Mouse (Mus musculus) MEL (cell line): Measurements from ENCODE around the gene Olfr56.

Experiments
- BHLHE40 ChIP-seq: IDR thresholded peaks from 2 replicates; pipeline ENCODE4 v1.6.1; 2012; ENCODE audit warnings: low read depth, mild to moderate bottlenecking, inconsistent platforms, low read length, improper control_type of control experiment, borderline replicate concordance
- CHD1 ChIP-seq: IDR thresholded peaks from 2 replicates; pipeline ENCODE4 v1.6.1; 2012; ENCODE audit warnings: low read depth, mild to moderate bottlenecking, inconsistent platforms, low read length, improper control_type of control experiment
- CHD2 ChIP-seq: IDR thresholded peaks from 2 replicates; pipeline ENCODE4 v1.6.1; 2011; ENCODE audit warnings: low read length, improper control_type of control experiment
- CTCF ChIP-seq, 3 experiments: IDR thresholded peaks in 2 of 3; conservative IDR thresholded peaks in 1 of 3; 2 replicates each; pipeline ENCODE4 v1.5.1; 2011 to 2012; ENCODE audit warnings: low read length in 3 of 3, low read depth in 2 of 3, mild to moderate bottlenecking in 2 of 3, improper control_type of control experiment in 1 of 3, inconsistent platforms in 1 of 3, mixed read lengths in 1 of 3, moderate library complexity in 1 of 3; ENCODE audit not compliant: control insufficient read depth in 1 of 3, insufficient read depth in 1 of 3, poor library complexity in 1 of 3, severe bottlenecking in 1 of 3
- ELF1 ChIP-seq: IDR thresholded peaks from 2 replicates; pipeline ENCODE4 v1.6.1; 2014; ENCODE audit warnings: low read depth, mild to moderate bottlenecking, inconsistent platforms, low read length, improper control_type of control experiment, moderate library complexity
- EP300 ChIP-seq, 2 experiments: IDR thresholded peaks; 2 replicates each; pipeline ENCODE4 v1.6.1; 2011; ENCODE audit warnings: improper control_type of control experiment in 2 of 2, low read length in 2 of 2, low read depth in 1 of 2, mild to moderate bottlenecking in 1 of 2
- MYB ChIP-seq: IDR thresholded peaks from 2 replicates; pipeline ENCODE4 v1.6.1; 2011; ENCODE audit warnings: mild to moderate bottlenecking, low read depth, low read length, improper control_type of control experiment
- NRF1 ChIP-seq: IDR thresholded peaks from 2 replicates; pipeline ENCODE4 v1.6.1; 2014; ENCODE audit warnings: low read depth, mild to moderate bottlenecking, inconsistent platforms, low read length, improper control_type of control experiment, moderate library complexity; ENCODE audit not compliant: poor library complexity, insufficient read depth, severe bottlenecking
- POLR2A ChIP-seq, 2 experiments: IDR thresholded peaks; 2 replicates each; pipeline ENCODE4 v1.6.1; 2011 to 2012; ENCODE audit warnings: low read length in 2 of 2, mild to moderate bottlenecking in 2 of 2, control low read depth in 1 of 2, improper control_type of control experiment in 1 of 2, low read depth in 1 of 2, moderate library complexity in 1 of 2; ENCODE audit not compliant: control insufficient read depth in 1 of 2, insufficient read depth in 1 of 2, poor library complexity in 1 of 2
- TBP ChIP-seq: IDR thresholded peaks from 2 replicates; pipeline ENCODE4 v1.8.0; 2011; ENCODE audit warnings: low read depth, low read length, improper control_type of control experiment
- USF2 ChIP-seq, 2 experiments: IDR thresholded peaks; 2 replicates each; pipeline ENCODE4 v1.6.1; 2011 to 2012; ENCODE audit warnings: improper control_type of control experiment in 2 of 2, low read length in 2 of 2, borderline replicate concordance in 1 of 2, inconsistent platforms in 1 of 2, low read depth in 1 of 2, mild to moderate bottlenecking in 1 of 2; ENCODE audit not compliant: insufficient read depth in 1 of 2
- ZC3H11A ChIP-seq: IDR thresholded peaks from 2 replicates; pipeline ENCODE4 v1.6.1; 2012; ENCODE audit warnings: low read depth, mild to moderate bottlenecking, inconsistent platforms, low read length, improper control_type of control experiment
- ZKSCAN1 ChIP-seq: IDR thresholded peaks from 2 replicates; pipeline ENCODE4 v1.6.1; 2012; ENCODE audit warnings: low read depth, mild to moderate bottlenecking, inconsistent platforms, low read length, improper control_type of control experiment, moderate library complexity
- ZNF384 ChIP-seq: IDR thresholded peaks from 2 replicates; pipeline ENCODE4 v1.6.1; 2012; ENCODE audit warnings: low read depth, mild to moderate bottlenecking, inconsistent platforms, low read length, improper control_type of control experiment

- TF ChIP-seq POLR2A (IDR thresholded peaks at IDR 0.05; ENCODE audit: control insufficient read depth in 1 of 2, insufficient read depth in 1 of 2, low read depth in 1 of 2, low read length in 2 of 2, poor library complexity in 1 of 2) (no peak), ZC3H11A (no peak), CTCF (IDR thresholded peaks at IDR 0.05 in 2 of 3, conservative IDR thresholded peaks at IDR 0.05 in 1 of 3; ENCODE audit: control insufficient read depth in 1 of 3, insufficient read depth in 1 of 3, low read depth in 2 of 3, low read length in 3 of 3, poor library complexity in 1 of 3, severe bottlenecking in 1 of 3) (no peak), ELF1 (no peak), USF2 (IDR thresholded peaks at IDR 0.05; ENCODE audit: borderline replicate concordance in 1 of 2, insufficient read depth in 1 of 2, low read depth in 1 of 2, low read length in 2 of 2) (no peak), BHLHE40 (no peak), CHD1 (no peak), EP300 (IDR thresholded peaks at IDR 0.05; ENCODE audit: low read depth in 1 of 2, low read length in 2 of 2) (no peak), TBP (no peak), MYB (no peak), ZNF384 (no peak), ZKSCAN1 (no peak), NRF1 (no peak), CHD2 (no peak)
These were observed 122.8 kb downstream of the Olfr56 start for GRCm38 (mm10) chr11:49101500-49101899.
